Mouse (Mus musculus): ENCODE data around the gene Tbc1d5. TPM values are rescaled to one million over a fixed set of nuclear protein-coding genes. Genes with fewer than 3 reads are reported as not detected.

Tbc1d5 gene
- total RNA-seq, 2 experiments from 2014 or later: 26.8 to 26.9 TPM

DNA sequence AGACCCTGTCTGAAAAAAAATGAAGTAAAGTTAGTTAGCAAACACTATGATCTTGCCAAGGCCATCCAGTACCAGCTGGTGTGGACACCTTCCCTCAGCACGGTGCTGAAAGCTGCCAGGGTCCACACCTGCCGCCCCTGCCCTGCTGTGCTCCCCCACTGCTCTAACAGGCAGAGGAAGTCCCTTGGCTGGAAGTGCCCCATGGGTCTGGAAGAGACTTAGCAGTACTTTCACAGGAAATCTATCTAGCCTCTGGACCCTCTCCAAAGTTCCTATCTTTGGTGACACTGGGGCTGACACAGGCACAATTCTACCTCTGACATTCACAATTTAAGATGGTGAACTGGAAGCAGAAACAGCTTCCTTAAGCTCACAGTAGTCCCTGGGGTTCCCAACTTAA is 442.1 kb downstream of the Tbc1d5 start:
- Histone ChIP-seq H3K4me3 (no peak overlapping the region), H3K27ac (no peak overlapping the region)
- no peak for TF ChIP-seq CTCF (IDR thresholded peaks at IDR 0.05)
- intact Hi-C loops (cut with DNase I): no loop called here
- DNase-seq (ENCODE audit: extremely low spot score in 1 of 2, low spot score in 2 of 2): no peak

GRCm38 (mm10) chr17:50735955-50736533 is 443.1 kb downstream of the Tbc1d5 start:
- peak overlapping the region; percentile 24; the same call in 1 of the 2 replicates for H3K27ac ChIP-seq
- DNase-seq (ENCODE audit: extremely low spot score in 1 of 2, low spot score in 2 of 2): no peak
- no peak overlapping the region for H3K4me3 ChIP-seq
- TF ChIP-seq CTCF (IDR thresholded peaks at IDR 0.05): no peak
- intact Hi-C loops (cut with DNase I): no loop called here

DNA sequence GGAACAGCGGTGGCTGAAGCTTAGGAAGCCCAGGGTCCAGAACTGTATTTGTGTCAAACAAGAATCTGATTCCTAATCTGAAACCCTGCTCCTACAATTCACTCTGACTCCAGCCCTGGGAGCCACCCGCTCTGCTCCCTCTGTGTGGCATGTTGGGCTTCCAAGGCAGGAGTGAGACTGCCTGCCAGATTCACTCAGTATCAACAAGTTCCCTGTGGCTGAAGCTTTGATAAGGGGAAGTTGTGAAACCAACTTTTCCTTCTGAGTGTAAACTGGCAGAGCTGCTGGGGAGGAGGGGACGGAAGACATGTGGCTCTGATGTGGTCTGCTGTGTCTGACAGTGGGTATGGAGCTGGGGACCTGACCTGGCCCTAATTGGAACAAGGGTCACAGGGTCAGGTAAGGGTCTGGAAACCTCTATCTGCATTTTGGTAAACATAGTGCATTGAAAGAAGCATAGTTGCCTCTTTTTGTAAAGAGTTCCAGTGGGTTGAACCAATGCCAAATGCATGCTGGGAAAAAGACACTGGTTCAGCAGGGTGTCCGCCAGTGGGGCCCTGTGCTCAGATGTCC is 443.7 kb downstream of the Tbc1d5 start:
- DNase-seq (ENCODE audit: extremely low spot score in 1 of 2, low spot score in 2 of 2): no peak
- Histone ChIP-seq H3K4me3 (no peak overlapping the region), H3K27ac (peak overlapping the region; percentile 24; the same call in 1 of the 2 replicates)
- intact Hi-C loops (cut with DNase I): no loop called here
- TF ChIP-seq CTCF (IDR thresholded peaks at IDR 0.05): no peak

- no peak for DNase-seq (ENCODE audit: extremely low spot score in 1 of 2, low spot score in 2 of 2)
- no peak overlapping the region for H3K4me3 ChIP-seq
- intact Hi-C loops (cut with DNase I): no loop called here
- no peak for TF ChIP-seq CTCF (IDR thresholded peaks at IDR 0.05)
- no peak overlapping the region; the same call in 1 of the 2 replicates for H3K27ac ChIP-seq
These were observed 444.4 kb downstream of the Tbc1d5 start for GRCm38 (mm10) chr17:50734781-50735180.

- Histone ChIP-seq H3K27ac (no peak overlapping the region), H3K4me3 (no peak overlapping the region)
- no peak for DNase-seq (ENCODE audit: extremely low spot score in 1 of 2, low spot score in 2 of 2)
- intact Hi-C loops (cut with DNase I): no loop called here
- no peak for TF ChIP-seq CTCF (IDR thresholded peaks at IDR 0.05)
These were observed 445.8 kb downstream of the Tbc1d5 start for GRCm38 (mm10) chr17:50733390-50733789.

DNA sequence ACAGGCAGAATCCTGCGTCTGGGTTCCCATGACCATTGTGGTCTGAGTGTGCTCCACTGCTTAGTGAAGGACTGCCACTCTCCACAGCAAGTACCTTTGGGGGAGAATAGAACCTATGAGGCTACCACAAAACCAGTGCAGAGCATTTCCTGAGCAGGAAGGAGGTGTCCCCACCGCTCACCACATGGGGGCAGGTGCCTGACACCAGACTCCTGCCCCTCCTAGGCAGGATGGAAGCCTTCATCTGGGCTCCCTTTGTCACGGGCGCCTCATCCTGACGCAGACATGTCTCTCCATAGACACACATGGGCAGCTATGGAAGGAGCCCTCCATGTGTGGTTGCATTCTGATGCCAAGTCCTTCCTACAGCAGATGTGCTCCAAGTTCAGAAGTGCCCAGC is 447.3 kb downstream of the Tbc1d5 start:
- intact Hi-C loops (cut with DNase I): no loop called here
- no peak for DNase-seq (ENCODE audit: extremely low spot score in 1 of 2, low spot score in 2 of 2)

GRCm38 (mm10) chr17:50730896-50731295 is 448.3 kb downstream of the Tbc1d5 start:
- intact Hi-C loops (cut with DNase I): no loop called here
- no peak for DNase-seq (ENCODE audit: extremely low spot score in 1 of 2, low spot score in 2 of 2)
- TF ChIP-seq CTCF (IDR thresholded peaks at IDR 0.05): no peak
- no peak overlapping the region for H3K4me3 ChIP-seq
- H3K27ac ChIP-seq: no peak overlapping the region

More for the DNA sequence above, 447.3 kb downstream of the Tbc1d5 start:
- TF ChIP-seq CTCF (IDR thresholded peaks at IDR 0.05): no peak; the same call in 1 of the 2 replicates
- Histone ChIP-seq H3K27ac (no peak overlapping the region), H3K4me3 (no peak overlapping the region)

GRCm38 (mm10) chr17:50729577-50729976 is 449.6 kb downstream of the Tbc1d5 start:
- intact Hi-C loops (cut with DNase I): no loop called here
- H3K27ac ChIP-seq: no peak overlapping the region
- no peak for TF ChIP-seq CTCF (IDR thresholded peaks at IDR 0.05)
- DNase-seq (ENCODE audit: extremely low spot score in 1 of 2, low spot score in 2 of 2): no peak
- H3K4me3 ChIP-seq: no peak overlapping the region

GRCm38 (mm10) chr17:50729031-50729430 is 450.1 kb downstream of the Tbc1d5 start:
- intact Hi-C loops (cut with DNase I): no loop called here
- Histone ChIP-seq H3K27ac (no peak overlapping the region), H3K4me3 (no peak overlapping the region)
- TF ChIP-seq CTCF (IDR thresholded peaks at IDR 0.05): no peak
- no peak for DNase-seq (ENCODE audit: extremely low spot score in 1 of 2, low spot score in 2 of 2)

DNA sequence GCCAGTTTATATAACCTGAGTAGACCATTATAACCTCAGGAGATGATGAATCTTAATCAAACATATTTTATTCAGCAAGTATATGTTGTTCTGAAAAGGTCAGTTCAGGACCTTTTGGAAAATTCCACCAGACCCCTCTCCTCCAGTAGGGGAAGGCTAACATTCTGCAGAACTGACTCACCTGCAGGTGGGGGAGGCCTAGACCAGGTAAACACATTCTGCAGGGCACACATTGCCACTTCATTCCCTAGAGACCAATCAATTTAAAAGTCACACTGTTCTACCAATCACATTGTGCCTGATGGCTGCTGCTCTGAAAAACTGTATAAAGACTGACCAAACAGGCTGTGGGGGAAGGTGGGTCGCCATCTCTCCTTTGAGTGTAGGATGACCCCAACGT is 452.9 kb downstream of the Tbc1d5 start:
- Histone ChIP-seq H3K27ac (no peak overlapping the region), H3K4me3 (no peak overlapping the region)
- TF ChIP-seq CTCF (IDR thresholded peaks at IDR 0.05): no peak
- no peak for DNase-seq (ENCODE audit: extremely low spot score in 1 of 2, low spot score in 2 of 2)
- intact Hi-C loops (cut with DNase I): no loop called here

DNA sequence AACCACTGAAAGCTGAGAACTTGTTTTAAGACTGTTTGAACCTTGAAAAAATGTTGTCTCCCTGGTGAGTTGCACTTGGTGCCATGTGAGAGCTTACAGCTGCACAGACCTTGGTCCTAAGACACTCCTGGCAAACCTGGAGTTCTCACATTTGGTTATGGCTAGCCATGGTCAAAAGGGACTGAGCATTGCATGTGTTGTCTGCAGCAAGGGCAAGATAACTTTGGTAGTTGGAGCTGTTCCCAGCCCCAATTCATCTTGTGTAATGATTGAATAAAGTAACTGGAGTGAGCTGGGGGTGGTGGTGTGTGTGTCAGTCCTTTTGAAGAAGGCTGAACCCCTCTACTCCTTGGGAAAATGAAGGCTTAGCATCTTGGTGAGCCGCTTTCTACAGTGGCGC is 454.8 kb downstream of the Tbc1d5 start:
- no peak overlapping the region for H3K27ac ChIP-seq
- intact Hi-C loops (cut with DNase I): no loop called here
- no peak for DNase-seq (ENCODE audit: extremely low spot score in 1 of 2, low spot score in 2 of 2)
- no peak for TF ChIP-seq CTCF (IDR thresholded peaks at IDR 0.05)
- H3K4me3 ChIP-seq: no peak overlapping the region

GRCm38 (mm10) chr17:50717586-50717985 is 461.6 kb downstream of the Tbc1d5 start:
- no peak for TF ChIP-seq CTCF (IDR thresholded peaks at IDR 0.05)
- Histone ChIP-seq H3K27ac (no peak overlapping the region), H3K4me3 (no peak overlapping the region)
- DNase-seq (ENCODE audit: extremely low spot score in 1 of 2, low spot score in 2 of 2): no peak
- intact Hi-C loops (cut with DNase I): no loop called here

Measured in left cerebral cortex, adult 2 months (tissue).